ENCODE assay signal across 8 mouse cellular contexts in the genomic region with DNA sequence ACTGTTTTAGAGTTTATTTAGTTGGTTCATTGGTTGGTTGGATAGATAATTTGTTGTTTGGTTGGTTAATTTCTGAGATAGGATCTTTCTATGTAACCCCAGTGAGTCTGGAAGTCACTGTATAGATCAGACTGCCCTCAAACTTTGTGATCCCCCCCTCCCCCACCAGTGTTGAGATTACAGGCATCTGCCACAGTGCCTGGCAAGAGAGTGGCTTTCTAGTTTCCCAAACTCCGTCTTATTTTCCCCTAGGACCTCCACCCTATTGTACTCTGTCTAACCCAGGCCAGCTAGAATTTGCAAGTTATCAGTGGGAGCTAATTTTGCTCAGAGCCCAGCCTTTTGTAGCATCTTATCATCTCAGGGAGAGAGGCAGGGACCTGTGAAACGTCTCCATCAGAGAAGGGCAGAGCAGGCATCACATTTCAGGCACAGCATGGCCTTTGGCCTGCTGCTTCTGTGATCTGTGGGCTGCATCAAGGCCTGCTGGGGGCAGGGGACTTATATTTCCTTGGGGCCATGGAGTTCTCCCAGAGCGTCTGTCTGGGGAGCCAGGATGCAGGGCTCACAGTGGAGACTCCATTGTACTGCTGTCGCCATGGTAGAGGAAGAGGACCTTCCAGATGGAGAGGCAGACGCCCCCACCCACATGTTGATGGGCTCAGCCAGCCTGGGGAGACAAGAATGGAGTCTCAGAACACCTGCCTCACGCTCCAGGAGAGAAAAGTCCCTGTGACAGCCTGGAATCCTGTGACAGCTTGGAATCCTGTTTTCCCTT. TPM values are rescaled to one million over a fixed set of nuclear protein-coding genes. Genes with fewer than 3 reads are reported as not detected.
A peak's percentile ranks its signal among the peaks of the same experiment; 100 is the strongest.
DNase-seq lines count a peak whose midpoint lies in the region; ATAC-seq lines count a peak whose summit lies in the region.
"Had no signal": no experiment of that assay in that cellular context is flagged by ENCODE, and none has a peak within 500 bp of the region (broad histone marks: within the 10 kb centered on the region; RNA-seq: fewer than 3 reads in every experiment).

No protein-coding gene starts in this region.

- peak; percentile 29 for DNase-seq in left cerebral cortex, adult 11 months (ENCODE audit: low spot score)
- no peak for DNase-seq in left cerebral cortex, postnatal 4 days
- DNase-seq in frontal cortex, postnatal 10 days (ENCODE audit: low spot score in 2 of 2): peak; percentile 30 to 53
- DNase-seq in layer of hippocampus, postnatal 10 days (ENCODE audit: low spot score in 2 of 2): peak; percentile 47 to 59
- DNase-seq in right cerebral cortex, postnatal 14 days: peak; percentile 52
- no peak for DNase-seq in cerebellum, adult 9-11 months

- ATAC-seq in megakaryocyte, adult 5-6 weeks (ENCODE audit: poor library complexity, severe bottlenecking): no peak

- intact Hi-C loops in left cerebral cortex, postnatal 4 days (cut with DNase I): no loop called here

RNA-seq across cellular contexts. Expression of gene 4933415A04Rik, which starts 27.1 kb away (rescaled TPM):
- 1 to 10 TPM; 1.7 to 2.2 TPM for total RNA-seq in left cerebral cortex, postnatal 4 days (2021)
- total RNA-seq in layer of hippocampus, postnatal 10 days (2021): 1 to 10 TPM; 1.9 to 2.6 TPM
- total RNA-seq in megakaryocyte, adult 5-6 weeks (2015): not detected in 2 replicates
- not detected in 2 replicates for total RNA-seq in megakaryocyte, adult 5-6 weeks (2017)

RNA-seq across cellular contexts. Expression of gene Ccnjl, which starts 31.1 kb away (rescaled TPM):
- total RNA-seq in left cerebral cortex, postnatal 4 days (2021): 1 to 10 TPM; 4.8 to 5.3 TPM
- total RNA-seq in layer of hippocampus, postnatal 10 days (2021): 10 to 100 TPM in 1 of 2 experiments, 1 to 10 TPM in 1; 8.8 to 10.1 TPM
- total RNA-seq in megakaryocyte, adult 5-6 weeks (2015): not detected in 2 replicates
- total RNA-seq in megakaryocyte, adult 5-6 weeks (2017): not detected in 2 replicates
- total RNA-seq: neutrophil, adult 5-6 weeks had no signal

RNA-seq across cellular contexts. Expression of gene Fabp6, which starts 41.6 kb away (rescaled TPM):
- total RNA-seq in left cerebral cortex, postnatal 4 days (2021): not detected
- not detected for total RNA-seq in layer of hippocampus, postnatal 10 days (2021)
- not detected in 2 replicates for total RNA-seq in megakaryocyte, adult 5-6 weeks (2015)
- total RNA-seq in megakaryocyte, adult 5-6 weeks (2017): not detected in 2 replicates
- total RNA-seq: neutrophil, adult 5-6 weeks had no signal

Comparison
In these comparisons a context has a peak if more than half of its experiments do, and no peak if none do; other contexts are left out.
1. DNase-seq: peak in left cerebral cortex, adult 11 months (single experiment), frontal cortex, postnatal 10 days (2 of 2), layer of hippocampus, postnatal 10 days (2 of 2) and right cerebral cortex, postnatal 14 days (single experiment); none in left cerebral cortex, postnatal 4 days (single experiment) and cerebellum, adult 9-11 months (single experiment).
2. RNA of gene Ccnjl, which starts 31.1 kb away (total RNA-seq): 8.8 to 10.1 TPM in layer of hippocampus, postnatal 10 days and 4.8 to 5.3 TPM in left cerebral cortex, postnatal 4 days; not detected in megakaryocyte, adult 5-6 weeks; every median in the first group is over 4 times any median in the second.